Mouse (Mus musculus): ENCODE results near the gene Rnf220. TPM values are rescaled to one million over a fixed set of nuclear protein-coding genes. Genes with fewer than 3 reads are reported as not detected.
A peak's percentile ranks its signal among the peaks of the same experiment; 100 is the strongest.

Rnf220 gene
- total RNA-seq, 2 experiments from 2014 or later = 78.8 to 88.1 TPM

DNA sequence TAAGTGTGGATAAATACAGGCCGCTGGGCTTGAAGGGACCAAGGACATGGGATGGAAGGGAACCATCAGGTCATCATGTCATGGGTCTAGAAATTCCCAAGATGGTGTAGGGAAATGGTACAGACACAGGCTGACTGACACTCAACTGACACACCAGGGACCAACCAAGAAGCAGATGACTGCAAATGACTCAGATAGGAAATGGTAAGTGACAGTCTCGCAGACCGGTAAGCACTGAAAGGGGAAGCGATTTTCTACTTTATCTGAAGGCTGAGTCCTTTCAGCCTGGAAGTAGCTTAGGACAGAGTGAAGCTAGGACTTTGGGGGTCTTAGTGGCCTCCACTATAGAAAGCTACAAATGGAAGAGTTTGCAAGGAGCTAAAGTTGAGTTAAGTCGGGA lies 155.6 kb downstream of the Rnf220 start:
- no peak for DNase-seq

DNA sequence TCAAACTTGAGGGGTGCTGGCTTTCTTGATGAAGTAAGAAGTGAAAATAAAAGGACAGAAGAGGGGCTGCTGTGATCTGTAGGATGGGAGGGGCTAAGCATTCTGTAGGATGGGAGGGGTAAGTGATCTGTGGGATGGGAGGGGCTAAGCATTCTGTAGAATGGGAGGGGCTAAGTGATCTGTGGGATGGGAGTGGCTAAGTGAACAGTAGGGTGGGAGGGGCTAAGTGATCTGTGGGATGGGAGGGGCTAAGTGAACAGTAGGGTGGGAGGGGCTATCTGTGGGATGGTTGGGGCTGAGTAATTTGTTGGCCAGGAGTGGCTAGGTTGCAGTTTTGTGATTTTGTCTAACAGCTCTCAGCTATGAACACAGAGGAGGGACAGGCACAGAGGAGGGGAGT lies 157.1 kb downstream of the Rnf220 start:
- no peak for DNase-seq

DNA sequence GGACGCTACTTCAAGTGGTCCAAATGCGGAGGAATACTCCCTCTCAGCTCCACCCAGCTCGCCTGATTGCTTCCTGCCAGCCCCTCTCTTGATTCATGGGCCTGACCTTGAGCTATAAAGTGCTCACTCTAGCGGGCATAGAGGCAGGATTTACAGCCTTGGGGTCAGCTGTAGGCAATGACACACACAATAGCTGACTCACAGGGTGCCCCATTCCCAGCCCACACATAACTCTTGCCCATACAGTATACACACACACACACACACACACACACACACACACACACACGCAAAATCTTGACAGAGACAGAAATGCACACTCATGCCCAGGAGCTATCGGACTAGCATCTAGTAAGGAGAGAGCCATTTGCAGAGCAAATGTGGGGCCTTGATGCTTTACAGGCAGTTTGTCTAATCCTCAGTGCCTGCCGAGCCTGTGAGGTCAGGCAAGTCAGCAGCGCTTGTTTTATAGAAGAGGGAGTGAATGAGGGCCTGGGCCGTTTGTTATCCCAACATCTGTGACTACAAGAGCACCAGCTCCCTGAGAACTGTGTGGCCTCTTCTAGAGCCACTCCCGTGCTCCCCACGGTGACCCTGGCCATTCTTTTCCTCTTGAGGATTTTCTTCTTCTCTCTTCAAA lies 165.9 kb downstream of the Rnf220 start:
- peak; percentile 73 to 83 for DNase-seq

DNA sequence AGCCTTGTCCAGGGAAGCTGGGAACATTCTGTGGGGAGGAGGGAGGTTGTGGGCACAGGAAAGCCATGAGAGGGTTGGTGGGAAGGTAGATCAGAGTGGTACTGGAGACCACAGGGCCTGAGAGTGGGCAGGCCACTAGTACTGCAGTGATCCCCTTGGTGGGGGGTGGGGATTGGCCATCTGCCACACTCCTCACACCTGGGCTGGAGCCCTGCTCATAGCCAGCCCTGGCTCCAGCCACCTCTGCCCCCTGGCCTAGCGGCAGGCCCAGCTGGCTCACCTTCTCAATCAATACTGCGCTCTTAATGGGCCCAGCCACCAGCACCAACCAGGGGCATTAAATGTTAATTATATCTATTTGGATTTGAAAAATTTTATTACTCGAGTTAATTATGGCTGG lies 166.7 kb downstream of the Rnf220 start:
- no peak for DNase-seq

DNA sequence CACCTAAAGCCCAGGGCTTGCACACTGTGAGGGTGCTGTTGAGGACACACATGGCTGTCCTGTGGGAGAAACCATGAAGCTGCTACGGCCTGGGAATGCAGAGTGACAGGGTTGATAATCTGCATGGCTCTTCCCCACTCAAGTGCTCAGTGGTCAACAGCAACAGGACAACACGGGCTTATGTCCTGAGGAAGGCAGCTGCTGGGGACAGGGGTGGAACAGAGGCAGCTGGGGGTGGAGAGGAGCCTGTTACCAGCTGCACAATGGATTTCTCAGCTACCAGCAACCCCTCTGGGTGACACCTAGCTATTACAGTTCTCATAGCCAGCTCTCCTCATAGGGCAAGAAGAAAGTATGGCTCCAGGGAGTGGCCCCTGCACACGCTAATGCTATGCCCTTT lies 169.9 kb downstream of the Rnf220 start:
- no peak for DNase-seq

DNA sequence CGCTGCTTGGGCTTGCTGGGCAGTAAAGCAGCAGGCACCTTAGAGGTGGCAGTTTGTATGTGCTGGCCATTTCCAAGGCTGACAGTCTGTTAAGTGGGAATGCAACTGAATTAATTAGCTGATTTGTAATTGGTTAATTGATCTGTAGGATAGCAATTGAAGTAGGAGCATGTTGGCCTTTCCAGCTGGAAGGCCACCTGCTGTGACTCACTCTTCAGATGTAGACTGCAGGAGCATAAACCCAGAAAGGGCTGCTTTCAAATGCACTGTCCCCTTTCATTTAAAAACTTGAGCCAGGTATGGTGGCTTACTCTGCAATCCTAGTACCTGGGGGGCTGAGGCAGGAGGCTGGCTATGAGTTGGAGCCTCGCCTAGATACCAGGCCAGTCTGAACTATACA lies 171.8 kb downstream of the Rnf220 start:
- no peak for DNase-seq

DNA sequence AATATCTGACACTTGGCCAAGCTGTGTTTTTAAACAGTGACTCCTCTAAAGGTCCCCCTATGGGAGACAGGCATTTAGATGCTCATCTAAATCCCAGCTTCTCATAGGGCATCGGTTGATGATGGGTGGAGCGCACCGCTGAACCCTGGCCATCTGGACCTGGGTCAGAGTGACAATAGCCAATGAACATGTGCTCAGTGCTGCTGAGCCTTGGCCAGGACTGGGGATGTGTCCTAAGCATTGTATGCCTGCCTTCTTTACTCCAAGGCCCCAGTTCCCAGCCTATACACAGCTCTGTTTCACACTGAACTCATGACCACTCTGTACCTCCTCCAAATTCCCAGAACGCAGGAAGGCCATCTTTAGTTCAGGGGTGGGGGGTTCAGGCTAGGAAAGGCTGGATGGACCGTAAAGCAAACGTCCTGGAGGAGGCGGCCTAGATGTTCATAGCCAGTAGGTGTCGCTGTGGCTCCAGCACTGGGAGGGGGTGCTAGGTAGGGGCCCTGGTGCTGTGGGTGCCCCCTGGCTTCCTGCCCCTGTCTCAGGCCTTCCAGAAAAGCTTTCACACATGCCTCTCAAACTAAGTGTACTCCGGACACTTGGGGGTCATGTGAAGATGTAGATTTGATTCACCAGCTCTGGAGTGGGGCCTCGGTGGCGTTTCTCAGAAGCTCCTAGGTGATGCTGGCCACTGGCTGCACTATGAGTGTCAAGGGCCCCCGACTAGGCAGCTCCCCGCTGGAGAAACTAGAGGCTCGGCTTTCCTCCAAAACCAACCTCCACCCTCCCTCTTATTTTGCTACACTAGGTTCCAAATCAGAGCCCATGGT lies 173.1 kb downstream of the Rnf220 start:
- peak; percentile 62 to 73 for DNase-seq

DNA sequence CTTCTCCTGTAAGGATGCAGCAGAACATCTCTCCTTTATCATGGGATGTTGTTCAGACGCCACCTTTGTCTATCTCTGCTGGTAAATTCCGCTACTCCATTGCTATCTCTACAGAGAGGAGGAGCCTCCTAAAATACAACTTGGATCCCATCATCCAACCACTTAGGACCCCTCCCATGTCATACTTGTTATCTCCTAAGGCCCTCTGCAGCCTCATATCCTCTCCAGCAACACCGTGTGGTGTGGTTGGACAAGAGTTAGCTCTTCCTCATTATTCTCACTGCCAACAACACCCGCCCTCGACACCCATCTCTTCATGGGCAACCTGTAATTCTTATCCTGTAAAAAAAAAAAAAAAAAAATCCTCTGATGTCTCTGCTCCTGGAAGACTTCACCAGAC lies 175.8 kb downstream of the Rnf220 start:
- DNase-seq = no peak

DNA sequence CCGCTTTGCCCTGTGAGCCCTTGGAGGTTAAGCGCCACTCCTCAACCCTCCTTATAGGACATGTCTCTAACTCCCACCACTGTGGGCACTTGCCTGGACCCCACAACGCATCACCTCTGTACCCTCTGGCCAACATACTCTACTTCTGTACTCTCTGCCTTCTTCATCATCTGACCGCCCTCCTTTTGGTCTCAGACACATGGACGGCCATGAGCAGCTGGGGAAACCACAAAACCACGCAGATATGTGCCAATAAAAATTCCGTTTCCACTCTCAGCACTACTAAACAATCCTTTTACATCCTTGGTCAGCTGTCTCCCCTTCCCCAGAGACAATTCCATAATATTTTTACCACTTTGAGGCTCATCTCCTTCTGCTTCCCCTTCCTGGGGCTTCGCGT lies 178.3 kb downstream of the Rnf220 start:
- no peak for DNase-seq

DNA sequence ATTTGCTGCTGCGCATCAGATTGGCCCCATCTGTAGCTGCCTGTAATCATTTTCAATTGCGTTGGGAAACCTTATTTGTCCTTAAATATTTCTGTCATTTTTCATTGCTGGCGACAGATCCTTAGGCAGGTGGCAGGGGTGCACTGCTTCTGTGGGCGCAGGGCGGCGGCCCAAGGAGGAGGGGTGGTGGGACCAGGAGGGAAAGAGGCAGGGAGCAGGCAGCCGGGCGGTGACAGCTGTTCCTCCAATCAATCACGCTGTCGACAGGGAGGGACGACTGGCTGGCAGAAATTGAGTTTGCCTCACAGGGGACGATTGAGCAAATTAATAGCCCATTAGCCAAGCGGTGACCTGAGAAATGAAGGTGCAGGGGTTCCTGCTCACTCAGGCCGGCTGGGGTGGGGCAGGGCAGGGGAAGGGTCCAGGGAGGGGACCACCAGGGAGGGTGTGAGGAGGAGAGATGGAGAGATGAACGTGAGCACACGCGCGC lies 179.1 kb downstream of the Rnf220 start:
- DNase-seq = no peak

DNA sequence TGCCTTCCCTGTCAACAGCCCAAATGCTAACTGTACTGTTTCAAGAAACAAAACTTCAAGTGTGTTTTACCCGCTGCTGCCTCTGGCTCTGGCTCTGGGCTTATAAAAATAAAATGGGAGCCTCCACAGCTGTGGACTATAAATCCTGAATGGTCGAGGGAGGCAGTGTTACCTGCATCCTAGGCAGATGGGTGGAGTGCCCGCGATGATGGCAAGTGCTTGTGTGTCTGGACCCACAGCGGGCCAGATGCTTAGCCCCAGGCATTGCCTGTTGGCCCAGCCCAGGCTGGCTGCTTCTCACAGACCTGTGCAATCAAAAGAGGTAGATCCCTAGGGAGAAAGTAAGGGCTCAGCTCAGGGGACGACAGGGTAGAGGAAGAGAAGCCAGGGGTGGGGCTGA lies 180.1 kb downstream of the Rnf220 start:
- DNase-seq = no peak

DNA sequence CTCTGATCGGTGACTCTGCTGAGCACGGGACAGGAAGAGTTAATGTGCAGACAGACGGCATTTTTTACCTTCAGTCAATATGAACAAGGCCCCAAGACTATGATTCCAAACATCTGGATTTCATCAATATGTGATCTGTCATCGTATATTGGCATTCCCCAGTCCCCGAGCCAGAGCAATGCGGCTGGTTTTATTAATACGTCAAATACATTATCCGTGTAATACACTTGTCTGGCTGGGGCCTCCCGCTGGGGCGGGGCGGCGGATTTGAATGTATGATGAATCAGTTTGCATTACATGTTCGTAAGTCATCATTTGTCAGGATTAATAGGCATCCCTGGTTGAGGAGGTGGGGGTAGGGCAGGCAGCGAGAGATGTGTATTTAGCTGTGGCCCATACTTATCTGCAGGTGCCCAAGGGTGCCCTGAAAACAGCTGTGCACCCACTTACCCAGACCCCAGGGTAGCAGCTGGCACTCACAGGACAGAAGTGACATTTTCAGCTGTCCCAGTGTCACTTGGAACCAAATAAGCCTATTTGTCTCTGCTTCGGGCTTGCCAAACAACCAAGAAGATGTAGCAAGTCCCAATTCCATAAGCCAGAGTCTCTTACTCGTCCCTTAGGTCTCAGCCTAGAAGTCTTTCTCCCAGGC lies 181.9 kb downstream of the Rnf220 start:
- DNase-seq = no peak

DNA sequence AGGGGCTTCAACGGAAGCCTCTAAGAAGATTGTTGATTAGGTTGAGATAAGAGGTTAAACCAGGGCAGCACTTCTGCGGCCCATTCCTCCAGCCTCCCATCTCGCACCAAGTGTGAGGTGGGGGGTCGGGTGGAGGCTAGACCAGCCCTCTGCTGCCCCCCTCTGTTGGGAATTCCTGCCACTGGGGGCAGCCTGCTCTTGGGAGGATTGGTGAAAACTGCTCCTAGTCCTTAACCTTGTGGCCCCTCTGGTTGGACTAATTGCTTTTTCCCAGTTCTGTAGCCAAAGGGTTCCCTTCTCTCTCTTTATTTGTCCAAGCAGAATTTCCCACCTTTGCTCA lies 183.8 kb downstream of the Rnf220 start:
- peak; percentile 28 to 64 for DNase-seq

DNA sequence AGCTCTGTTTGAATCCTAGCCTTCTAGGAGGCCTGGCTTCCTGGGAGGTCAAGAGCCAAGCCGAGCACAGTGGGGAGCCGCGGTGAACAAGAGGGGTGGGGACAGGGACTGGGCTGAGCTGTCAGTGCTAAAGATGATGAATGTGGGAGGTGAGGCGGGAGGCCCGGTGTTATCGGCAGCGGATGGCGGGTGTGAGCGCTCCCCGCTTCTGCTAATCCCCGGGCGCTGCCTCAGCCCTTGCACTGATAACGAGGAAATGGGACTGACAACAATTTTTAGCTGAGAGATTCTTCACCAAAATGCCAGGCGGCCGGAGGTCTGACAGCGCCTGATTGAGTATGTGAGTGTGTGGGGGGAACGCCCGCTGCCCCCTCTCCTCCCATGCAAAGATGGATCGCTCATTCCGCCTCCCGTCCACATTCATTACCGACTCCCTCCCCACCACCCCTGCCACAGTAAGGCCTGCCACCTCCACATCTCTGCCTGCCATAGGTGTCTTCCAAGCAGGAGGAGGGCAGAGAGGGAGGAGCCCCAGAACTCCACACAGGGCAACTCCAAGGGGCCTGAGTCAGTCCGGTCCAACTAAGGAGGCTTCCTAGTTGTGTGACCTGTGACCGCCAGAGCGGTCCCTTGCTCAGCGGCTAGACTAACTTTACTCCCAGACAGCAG lies 184.3 kb downstream of the Rnf220 start:
- DNase-seq = no peak

DNA sequence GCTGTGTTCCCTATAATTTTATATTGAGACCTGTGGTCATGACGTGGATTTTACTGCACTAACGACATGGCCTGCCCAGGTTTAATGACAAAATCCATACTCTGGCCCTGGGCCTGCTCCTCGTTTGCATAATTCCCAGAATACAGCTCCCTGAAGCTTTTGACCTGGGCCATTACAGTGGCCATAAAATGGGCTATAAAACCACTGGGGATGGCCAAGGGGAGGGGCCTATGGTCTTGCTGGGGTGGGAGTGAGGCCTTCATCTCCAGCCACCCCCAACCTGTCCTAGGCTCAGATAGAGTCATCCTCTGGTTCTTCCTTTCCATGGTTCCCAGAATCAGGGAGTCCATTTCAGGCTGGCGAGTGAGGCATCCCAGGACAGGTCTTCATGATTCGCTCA lies 185.0 kb downstream of the Rnf220 start:
- DNase-seq = no peak

DNA sequence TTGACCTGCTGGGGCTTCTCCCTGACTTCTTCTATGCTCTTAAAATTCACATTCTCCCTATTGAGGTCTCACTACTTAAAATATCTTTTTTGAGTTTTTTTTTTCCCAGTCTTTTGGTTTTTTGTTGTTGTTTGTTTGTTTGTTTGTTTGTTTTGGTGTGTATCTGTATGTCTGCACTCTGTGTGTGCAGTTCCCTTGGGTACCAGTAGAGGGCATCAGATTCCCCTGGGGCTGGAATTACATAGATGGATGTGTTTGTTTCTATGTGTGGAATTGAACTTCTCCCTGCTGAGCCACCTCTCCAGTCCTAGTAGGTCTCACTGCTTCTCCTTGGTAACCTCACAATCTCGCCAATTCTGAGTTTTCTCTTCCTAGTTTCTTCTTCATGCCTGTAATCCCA lies 187.4 kb downstream of the Rnf220 start:
- no peak for DNase-seq

DNA sequence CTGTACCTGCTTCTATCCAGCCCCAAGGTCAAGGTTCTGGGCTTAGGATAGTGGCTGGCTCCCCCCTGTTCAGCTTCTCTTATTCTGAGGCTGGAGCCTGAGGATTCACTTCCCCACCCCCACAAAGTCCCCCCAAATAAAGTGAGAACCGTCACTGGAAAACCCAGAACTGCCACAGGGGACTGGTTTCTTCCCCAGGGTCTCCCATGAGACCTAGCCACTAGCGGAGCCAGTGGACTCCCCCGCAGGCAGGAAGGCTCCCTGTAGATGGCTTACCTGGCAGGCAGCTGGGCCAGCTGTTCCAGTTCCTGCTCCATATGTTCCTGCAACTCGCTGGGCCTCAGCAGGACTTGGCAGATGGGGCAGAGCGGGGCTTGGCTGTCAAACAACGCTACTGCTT lies 189.6 kb downstream of the Rnf220 start:
- no peak for DNase-seq

DNA sequence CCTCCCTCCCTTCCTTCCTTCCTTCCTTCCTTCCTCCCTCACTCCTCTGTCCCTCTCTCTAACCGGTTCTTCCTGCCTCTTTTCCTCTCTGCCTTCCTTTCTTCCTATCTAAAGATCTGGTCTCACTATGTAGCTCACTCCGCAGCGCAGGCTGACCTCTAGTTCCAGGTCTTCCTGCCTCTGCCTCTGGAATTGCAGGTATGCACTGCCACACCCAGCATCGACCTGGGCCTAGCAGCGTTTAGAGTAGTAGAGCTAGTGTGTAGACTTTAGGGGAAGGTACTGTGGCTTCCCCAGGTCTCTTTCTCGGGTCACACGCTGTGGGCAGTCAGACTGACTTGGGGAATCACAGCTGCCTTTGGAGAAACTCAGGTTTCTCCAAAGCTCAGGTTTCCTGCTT lies 191.4 kb downstream of the Rnf220 start:
- no peak for DNase-seq

DNA sequence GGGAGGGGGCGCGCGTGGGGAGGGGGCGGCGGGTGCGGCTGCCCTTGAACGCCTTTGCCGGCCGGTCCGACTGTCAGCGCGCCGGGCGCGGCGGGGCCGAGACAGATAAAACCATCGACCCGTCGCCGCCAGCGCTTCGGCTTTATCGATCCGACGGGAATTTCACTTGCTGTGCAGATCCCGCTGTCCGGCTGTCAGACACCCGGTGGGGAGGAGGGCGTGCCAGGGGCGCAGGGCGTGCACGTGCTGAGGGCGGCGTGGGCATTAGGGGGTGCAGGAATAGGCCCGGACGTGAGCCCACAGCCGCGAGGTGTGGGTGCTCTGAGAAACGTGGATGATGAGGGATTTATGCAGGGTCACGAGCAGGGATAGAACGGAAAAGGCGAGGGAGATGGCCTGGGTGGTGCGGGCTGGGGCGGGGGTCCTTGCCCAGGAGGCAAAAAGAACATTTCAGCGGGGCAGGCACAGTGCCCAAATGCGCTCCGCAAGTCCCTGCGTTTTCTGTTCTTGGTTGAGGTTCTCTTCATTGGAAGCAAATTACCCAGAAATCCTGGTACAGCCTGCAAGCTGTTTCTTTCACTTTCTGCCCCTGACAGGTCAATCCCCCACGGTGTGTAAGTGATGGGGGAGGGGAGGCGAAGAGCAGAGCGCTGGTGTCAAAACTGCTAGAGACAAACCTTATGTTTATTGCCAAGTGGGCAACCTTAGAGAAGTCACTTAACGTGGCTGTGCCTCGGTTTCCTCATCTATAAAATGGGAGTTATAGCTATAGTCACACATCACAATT lies 192.4 kb downstream of the Rnf220 start:
- peak; percentile 29 to 54 for DNase-seq

DNA sequence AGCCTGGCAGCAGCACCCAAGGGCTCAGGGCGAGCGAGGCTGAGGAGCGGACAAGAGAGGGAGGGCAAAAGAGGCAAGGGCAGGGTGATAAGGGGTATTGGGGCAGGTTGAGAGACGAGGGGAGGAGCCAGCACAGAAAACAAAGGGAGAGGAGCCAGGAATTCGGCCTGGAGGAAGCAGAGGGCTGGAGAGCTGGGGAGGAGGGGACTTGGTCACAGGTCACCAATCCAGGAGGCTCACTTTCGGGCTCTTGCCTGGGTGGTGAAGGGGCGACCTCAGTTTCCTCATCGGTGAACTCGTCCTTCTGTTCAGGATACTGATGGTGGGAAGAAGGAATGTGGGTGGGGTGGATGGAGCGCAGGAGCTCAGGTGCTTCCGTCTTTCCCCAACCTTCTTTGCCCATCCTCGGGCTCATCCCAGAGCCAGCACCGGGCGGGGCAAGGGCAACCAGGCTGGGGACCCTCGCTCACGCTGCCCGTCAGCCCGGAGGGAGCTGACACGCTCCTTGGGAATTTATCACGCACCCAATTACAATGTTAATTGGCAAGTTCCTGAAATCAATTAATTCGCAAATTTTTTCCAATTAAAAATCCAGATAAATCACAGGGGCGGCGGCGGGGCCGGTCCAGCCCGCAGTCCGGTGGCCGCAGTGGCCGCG lies 193.1 kb downstream of the Rnf220 start:
- no peak for DNase-seq

DNA sequence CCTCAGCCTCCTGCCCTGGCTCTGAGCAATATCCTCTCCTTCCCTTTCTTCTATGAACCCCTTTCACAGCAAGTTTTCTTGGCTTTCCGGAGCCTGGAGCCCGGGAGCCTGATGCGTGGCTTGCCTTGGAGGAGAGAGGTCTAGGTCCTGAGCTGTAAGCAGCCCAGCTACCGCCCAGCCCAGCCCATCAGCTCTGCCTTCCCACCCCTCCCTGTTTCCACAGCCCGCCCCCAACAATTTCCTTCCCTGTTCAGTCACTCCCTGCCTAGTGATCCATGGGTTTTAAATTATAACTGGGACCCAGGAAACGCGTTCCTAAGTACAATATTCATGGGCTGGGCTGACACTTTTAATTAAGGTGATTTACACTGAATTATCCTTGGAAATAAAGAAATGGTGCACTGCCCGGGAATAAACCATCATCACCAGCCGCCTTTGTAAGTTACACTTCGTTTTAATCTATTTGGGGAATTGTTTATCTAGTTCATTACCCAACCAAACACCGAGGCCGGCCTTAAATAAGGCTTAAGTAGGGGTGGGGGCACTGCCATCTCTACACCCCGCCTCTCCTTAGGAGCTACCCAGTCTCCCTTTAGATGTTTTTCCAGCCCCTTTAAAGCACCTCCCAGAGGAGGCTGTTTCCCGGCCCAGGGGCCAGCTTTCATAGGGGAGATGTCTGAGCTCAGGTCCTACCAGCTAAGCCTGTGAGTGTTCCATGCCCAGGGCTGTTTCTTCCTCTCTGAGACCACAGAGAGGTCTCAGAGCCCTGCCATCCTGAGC lies 194.6 kb downstream of the Rnf220 start:
- no peak for DNase-seq

Measured in adrenal gland, postnatal 36 days (tissue).